Mouse (Mus musculus) lung, postnatal 36 days (tissue): ENCODE data around the gene Angpt4.

Experiments used
- DNase-seq: peaks from one replicate; pipeline ENCODE4 v3.0.0; 2022; ENCODE audit warnings: mixed read lengths

Angpt4 gene

DNA sequence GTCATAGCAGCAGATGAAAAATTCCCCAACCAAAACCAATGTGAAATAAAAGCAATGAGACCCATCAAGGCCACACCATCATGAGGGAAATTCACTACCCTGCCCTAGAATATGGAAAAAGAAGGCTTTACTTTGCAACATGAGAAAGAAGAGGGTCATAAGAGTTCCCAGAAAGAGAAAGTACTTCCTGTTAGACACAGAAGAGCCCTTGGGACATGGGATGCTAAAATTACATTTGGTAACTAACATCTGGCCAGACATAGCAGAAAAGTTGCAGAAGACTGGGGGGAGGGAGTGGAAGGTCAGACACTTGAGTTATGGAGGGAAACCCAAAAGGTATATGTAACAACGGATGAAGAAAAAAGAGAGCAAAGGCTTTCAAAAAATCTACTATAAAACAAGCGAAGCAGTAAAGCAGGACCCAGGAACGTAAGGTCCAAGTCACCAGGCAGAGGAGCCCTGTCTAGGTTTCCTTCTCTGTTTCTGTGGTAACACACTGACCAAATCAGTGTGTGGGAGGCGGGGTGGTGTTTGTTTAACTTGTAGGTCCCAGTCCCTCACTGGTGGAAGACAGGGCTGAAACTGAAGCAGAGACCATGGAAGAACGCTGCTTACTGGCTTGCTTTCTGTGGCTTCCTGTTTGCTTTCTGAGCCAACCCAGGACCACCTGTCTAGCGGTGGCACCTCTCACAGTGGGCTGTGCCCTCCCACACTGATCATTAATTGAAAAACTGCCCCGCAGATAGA, 74.6 kb downstream of the Angpt4 start:
- DNase-seq = no peak

DNA sequence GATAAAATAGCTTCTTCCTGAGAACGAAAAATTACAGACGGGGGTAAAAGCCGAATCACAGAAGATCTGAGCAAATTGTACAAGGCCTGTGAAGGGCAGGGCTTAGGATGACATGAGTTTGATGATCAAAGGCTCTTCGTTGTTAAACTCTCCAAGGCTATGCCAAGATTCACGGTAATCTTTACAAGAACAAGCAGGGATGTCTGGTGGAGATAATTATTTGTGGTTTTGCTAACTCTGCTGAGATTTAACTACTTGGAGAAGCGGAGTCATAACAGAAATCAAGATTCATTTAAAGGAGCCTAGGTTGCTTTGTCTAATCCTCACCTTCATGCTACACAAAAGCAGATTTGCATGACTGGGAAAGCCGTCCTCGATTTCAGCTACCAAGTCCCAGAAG, 75.9 kb downstream of the Angpt4 start:
- no peak for DNase-seq

GRCm38 (mm10) chr2:151988978-151989377, 78.0 kb downstream of the Angpt4 start:
- DNase-seq = no peak

GRCm38 (mm10) chr2:151990985-151991394, 80.0 kb downstream of the Angpt4 start:
- no peak for DNase-seq

- DNase-seq = no peak
These were observed 80.4 kb downstream of the Angpt4 start for GRCm38 (mm10) chr2:151991446-151991845.

GRCm38 (mm10) chr2:151994350-151995122, 83.5 kb downstream of the Angpt4 start:
- DNase-seq = peak; percentile 90
